Mouse (Mus musculus) thymus, adult 2 months (tissue): ENCODE measurements at regions not wholly inside any gene's neighbourhood (a gene's known extent, or its start where the extent isn't known, plus 50 kb on each side); places are given as distances from the start of the nearest gene placed in this dataset.

Experiments used
- CTCF ChIP-seq: fragments of 200-500 bp; IDR thresholded peaks from 2 replicates; pipeline ENCODE4 v1.5.1; 2012; ENCODE audit warnings: mild to moderate bottlenecking, control low read depth, low read length, moderate library complexity, borderline replicate concordance; ENCODE audit not compliant: control insufficient read depth, poor library complexity, insufficient read depth; ENCODE audit errors: extremely low read depth
- POLR2A ChIP-seq: fragments of 200-500 bp; IDR thresholded peaks from 2 replicates; pipeline ENCODE4 v1.6.1; 2012; ENCODE audit warnings: mild to moderate bottlenecking, low read length, control low read depth, moderate library complexity; ENCODE audit not compliant: control insufficient read depth, poor library complexity, insufficient read depth; ENCODE audit errors: extremely low read depth

DNA sequence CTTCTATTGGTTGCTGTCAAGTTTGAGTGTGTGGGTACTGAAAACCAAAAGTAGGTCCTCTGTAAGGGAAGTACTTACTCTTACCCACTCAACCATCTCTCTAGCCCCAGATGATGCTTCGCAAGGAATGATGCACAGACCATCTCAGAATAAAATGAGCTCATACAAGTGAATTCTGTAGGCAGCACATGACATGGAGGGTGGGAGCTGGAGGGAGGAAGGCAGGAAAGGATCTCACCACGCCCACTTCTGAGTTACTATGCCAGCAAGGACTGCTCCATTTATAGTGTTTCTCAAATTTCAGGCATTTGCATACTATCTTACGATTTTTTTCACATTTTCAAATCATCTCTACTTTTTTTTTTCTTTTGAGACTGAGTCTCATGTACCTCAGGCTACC, 273.8 kb upstream of the Rack1 start:
- TF ChIP-seq CTCF (no peak), POLR2A (no peak)
